Mouse (Mus musculus) kidney, embryonic 16.5 days (tissue): ENCODE data around the gene Stxbp3. TPM values are rescaled to one million over a fixed set of nuclear protein-coding genes. Genes with fewer than 3 reads are reported as not detected.
A peak's percentile ranks its signal among the peaks of the same experiment; 100 is the strongest.

ENCODE experiments used
- ATAC-seq: fragments of 200-750 bp; cut with Nextera tagmentation; 2 replicates; pipeline ENCODE4 v1.8.0; 2017; ENCODE audit warnings: moderate TSS enrichment; ENCODE audit not compliant: low FRiP score, low TSS enrichment
- H3K27ac ChIP-seq: fragments of 300-500 bp; sonication (generic); 2 replicates; pipeline ENCODE4 v1.5.1; 2014; ENCODE audit warnings: low read length
- H3K27me3 ChIP-seq: fragments of 300-500 bp; sonication (generic); 2 replicates; pipeline ENCODE4 v1.6.1; 2014; ENCODE audit warnings: low read length, control low read depth, mixed read lengths; ENCODE audit not compliant: insufficient read depth
- H3K36me3 ChIP-seq: fragments of 300-500 bp; sonication (generic); 2 replicates; pipeline ENCODE4 v1.6.1; 2014; ENCODE audit warnings: low read length, control low read depth, mixed read lengths; ENCODE audit not compliant: insufficient read depth
- H3K4me1 ChIP-seq: fragments of 300-500 bp; sonication (generic); 2 replicates; pipeline ENCODE4 v1.6.1; 2014; ENCODE audit warnings: low read length, control low read depth, mixed read lengths; ENCODE audit not compliant: insufficient read depth
- H3K4me2 ChIP-seq: fragments of 300-500 bp; sonication (generic); replicated peaks from 2 replicates; pipeline ENCODE4 v1.6.1; 2014; ENCODE audit warnings: low read depth, low read length
- H3K4me3 ChIP-seq: fragments of 300-500 bp; sonication (generic); 2 replicates; pipeline ENCODE4 v1.5.1; 2014; ENCODE audit warnings: mild to moderate bottlenecking, low read length
- H3K9ac ChIP-seq: fragments of 300-500 bp; sonication (generic); replicated peaks from 2 replicates; pipeline ENCODE4 v1.6.1; 2014; ENCODE audit warnings: low read length
- H3K9me3 ChIP-seq: fragments of 300-500 bp; sonication (generic); 2 replicates; pipeline ENCODE4 v1.6.1; 2016; ENCODE audit warnings: low read length, control low read depth
- WGBS: fragments of 180-500 bp; shearing (Covaris S2); extraction: QIAGEN DNeasy Blood & Tissue Kit; methylation state at CpG from one replicate; pipeline ENCODE4 v1.1.7; 2014; 5-methylcytosine and 5-hydroxymethylcytosine counted together
- polyA plus RNA-seq: library from polyadenylated mRNA; unstranded; fragments of >200 nt; fragmentation: Nextera tagmentation; extraction: Ambion mirVana; gene quantifications from 2 replicates; pipeline ENCODE4 v1.2.1, GENCODE M21; 2015

Gene Stxbp3
- polyA plus RNA-seq, 1 experiment from 2014 or later: 38.8 TPM

DNA sequence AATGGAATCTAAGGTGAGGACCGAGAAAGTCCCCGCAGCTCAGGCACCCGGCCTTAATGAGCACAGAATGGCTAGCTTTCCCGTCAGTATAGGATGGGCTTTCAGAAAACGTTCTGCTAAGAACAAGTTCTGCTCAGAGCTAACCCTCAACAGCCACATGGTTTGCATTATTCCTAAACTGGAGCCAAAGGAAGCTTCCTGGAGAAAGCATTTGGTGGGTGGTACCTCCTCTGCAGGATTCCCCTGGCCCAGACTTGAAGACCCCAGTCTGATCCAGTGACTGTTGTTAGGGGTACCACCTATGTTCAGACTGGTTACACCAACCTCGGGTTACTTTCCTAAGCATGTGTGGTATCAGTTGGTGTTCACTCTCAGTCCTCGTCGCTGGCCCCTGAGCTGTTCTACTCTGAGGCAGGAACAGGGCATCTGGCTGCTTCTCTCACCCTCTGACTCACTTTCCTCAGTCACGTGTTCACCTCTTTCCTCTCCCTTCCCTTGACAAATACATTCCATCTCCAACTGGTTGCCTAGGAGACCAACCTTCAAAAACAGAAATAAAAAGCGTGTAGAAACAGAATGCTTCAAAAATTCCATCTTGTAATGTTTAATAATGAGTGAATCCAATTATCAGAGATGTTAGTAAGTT, 59.0 kb downstream of the Stxbp3 start:
- no peaks in the 10 kb centered on the region for H3K27me3 ChIP-seq
- no peaks in the 10 kb centered on the region for H3K36me3 ChIP-seq
- H3K4me1 ChIP-seq: no peaks in the 10 kb centered on the region
- ATAC-seq: no peak
- H3K4me3 ChIP-seq: no peak overlapping the region
- WGBS: 74% methylated on average over 10 of the region's 10 CpGs
- H3K27ac ChIP-seq: peak overlapping the region; percentile 13; the same call in 1 of the 2 replicates
- H3K4me2 ChIP-seq: no peak overlapping the region
- H3K9me3 ChIP-seq: peaks cover 9% of the 10 kb centered on the region
- no peak overlapping the region for H3K9ac ChIP-seq

DNA sequence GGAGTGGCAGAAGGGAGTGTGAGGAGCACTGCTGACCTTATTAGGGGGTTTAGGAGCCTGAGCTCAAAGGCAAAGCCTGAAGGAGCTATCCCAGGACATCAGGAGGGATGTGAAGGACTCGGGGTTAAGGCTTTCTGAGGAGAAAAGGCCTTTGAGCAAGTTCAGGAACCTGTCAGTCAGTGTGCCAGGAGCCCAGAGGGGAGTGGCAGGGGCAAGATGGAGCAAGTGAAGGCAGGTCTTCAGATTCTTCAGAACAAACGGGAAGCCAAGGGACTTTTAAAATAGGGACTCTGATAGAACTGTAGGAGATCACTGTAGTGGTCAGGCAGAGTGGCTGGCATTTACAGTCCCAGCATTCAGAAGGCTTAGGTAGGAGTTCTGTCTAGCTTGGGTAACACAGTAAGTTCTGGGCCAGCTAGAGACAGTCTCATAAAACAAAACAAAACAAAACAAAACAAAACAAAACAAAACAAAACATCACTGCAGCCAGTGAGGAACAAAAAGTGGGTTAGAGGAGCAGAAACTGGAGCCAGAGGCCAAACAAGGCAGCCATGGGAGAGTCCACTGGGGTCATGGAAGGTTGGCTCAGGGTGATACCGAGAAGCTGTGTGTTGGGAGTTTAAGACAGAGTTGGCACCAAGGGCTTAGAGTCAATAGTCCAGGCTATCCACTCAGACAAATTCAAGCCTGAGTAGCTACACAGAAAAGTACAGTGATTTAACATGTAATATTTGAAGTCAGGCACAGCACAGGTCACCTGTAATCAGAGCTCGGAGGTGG, 61.4 kb downstream of the Stxbp3 start:
- Histone ChIP-seq H3K4me2 (no peak overlapping the region), H3K36me3 (no peaks in the 10 kb centered on the region), H3K9ac (no peak overlapping the region), H3K27ac (no peak overlapping the region), H3K9me3 (no peaks in the 10 kb centered on the region), H3K4me1 (no peaks in the 10 kb centered on the region), H3K27me3 (no peaks in the 10 kb centered on the region), H3K4me3 (no peak overlapping the region)
- ATAC-seq: no peak
- WGBS: 59% methylated on average over 4 of the region's 4 CpGs

DNA sequence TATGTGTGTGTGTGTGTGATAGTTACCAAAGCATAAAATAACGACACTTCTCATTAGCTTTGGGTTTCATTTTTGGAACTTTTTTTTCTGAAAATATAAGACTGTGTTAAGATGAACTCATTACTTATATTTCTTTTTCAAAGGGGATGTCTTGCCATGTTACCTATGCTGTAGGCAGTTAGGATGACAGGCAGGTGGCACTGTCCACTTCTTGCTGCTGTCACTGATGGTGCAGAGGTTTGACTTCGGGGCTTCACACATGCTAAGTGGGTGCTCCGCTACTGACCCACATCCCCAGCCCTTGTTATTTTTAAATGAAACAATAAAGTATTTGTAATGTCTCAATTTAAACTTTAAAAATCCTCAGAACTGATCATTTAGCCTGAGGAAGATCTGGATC, 67.5 kb downstream of the Stxbp3 start:
- Histone ChIP-seq H3K4me1 (peaks cover 6% of the 10 kb centered on the region; the same call in 1 of the 2 replicates), H3K4me3 (no peak overlapping the region), H3K9me3 (no peaks in the 10 kb centered on the region), H3K36me3 (no peaks in the 10 kb centered on the region), H3K27me3 (no peaks in the 10 kb centered on the region), H3K4me2 (no peak overlapping the region), H3K27ac (no peak overlapping the region), H3K9ac (no peak overlapping the region)
- WGBS: 81% methylated on average over 3 of the region's 3 CpGs
- no peak for ATAC-seq

DNA sequence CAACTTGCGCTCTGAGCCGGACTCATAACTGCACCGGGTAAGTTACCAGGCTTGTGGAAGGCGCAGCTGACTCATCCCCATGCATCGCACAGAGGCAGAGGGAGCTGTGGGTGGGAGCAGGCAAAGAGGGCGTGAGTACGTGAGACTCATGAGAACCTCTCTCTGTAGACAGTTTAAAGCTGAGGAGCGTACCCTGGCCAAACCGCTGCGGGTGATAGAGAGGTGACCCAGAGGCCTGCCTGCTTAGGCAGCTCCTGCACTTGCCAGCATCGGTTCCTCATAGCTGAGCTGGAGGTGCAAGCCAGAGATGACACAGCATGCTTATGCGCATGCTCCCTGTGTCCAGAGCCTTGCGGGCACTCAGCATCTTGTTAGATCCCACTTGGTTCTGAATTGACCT, 68.1 kb downstream of the Stxbp3 start:
- Histone ChIP-seq H3K4me3 (no peak overlapping the region), H3K9ac (no peak overlapping the region), H3K4me2 (no peak overlapping the region), H3K36me3 (no peaks in the 10 kb centered on the region), H3K9me3 (no peaks in the 10 kb centered on the region), H3K27ac (no peak overlapping the region), H3K27me3 (no peaks in the 10 kb centered on the region), H3K4me1 (peaks cover 6% of the 10 kb centered on the region; the same call in 1 of the 2 replicates)
- no peak for ATAC-seq
- 87% methylated on average over 13 of the region's 13 CpGs for WGBS

DNA sequence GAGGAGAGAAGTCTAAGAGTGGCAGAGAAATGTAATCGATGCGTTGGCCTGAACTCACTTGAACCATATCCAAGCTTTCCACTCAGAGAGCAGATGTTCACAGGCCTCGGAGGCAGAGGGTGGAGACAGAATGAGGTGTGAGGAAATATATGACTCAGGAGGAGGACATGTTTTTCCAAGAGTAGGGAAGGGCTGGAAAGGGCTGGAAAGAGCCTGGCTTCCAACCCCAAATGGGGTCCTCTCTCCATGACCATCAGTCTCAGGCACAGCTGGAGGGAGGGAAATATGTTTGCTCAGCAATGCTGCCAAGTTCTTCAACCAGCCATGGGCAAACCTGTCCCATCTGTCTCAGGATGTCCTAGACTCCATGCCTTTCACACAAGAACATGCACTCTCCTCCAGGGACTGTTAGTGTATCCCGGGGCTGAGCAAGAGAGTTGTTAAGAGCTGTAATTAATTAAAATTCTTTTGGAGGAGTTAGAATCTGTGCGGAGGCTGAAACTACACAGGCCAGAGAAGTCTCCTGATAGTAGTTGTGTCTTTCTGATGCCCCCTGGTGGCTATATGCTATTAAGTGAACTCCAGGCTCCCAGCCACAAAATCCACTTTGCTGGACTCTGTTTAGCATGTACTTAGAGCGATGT, 69.5 kb downstream of the Stxbp3 start:
- Histone ChIP-seq H3K4me2 (no peak overlapping the region), H3K9me3 (no peaks in the 10 kb centered on the region), H3K27me3 (no peaks in the 10 kb centered on the region), H3K9ac (no peak overlapping the region), H3K4me3 (no peak overlapping the region), H3K4me1 (peaks cover 6% of the 10 kb centered on the region; the same call in 1 of the 2 replicates), H3K36me3 (no peaks in the 10 kb centered on the region), H3K27ac (peak overlapping the region; percentile 15; the same call in 1 of the 2 replicates)
- peak; percentile 82 for ATAC-seq
- 20% methylated on average over 6 of the region's 6 CpGs for WGBS

DNA sequence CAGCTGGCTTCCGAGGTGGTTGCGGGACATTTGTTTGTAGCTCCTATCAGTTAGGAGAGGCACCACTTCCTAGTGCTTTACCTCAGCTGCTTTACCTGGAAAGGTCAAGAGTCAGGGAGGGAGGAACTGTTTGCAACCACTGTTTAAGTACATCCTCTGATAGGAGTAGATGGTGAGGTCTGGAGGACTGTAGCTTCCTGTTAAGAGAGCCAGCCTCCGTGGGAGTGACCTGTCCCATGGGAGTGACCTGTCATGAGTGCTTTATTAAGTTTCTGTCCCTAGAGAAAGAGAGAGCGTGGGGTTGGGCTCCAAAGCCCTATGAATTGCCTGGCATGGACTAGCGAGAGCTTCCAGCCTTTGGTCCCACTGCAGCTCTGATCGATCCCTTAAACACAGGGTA, 70.8 kb downstream of the Stxbp3 start:
- Histone ChIP-seq H3K9me3 (no peaks in the 10 kb centered on the region), H3K27me3 (no peaks in the 10 kb centered on the region), H3K36me3 (no peaks in the 10 kb centered on the region), H3K9ac (no peak overlapping the region), H3K4me1 (peaks cover 11% of the 10 kb centered on the region; the same call in 1 of the 2 replicates), H3K27ac (no peak overlapping the region), H3K4me2 (no peak overlapping the region), H3K4me3 (no peak overlapping the region)
- no peak for ATAC-seq
- WGBS: 53% methylated on average over 6 of the region's 6 CpGs

DNA sequence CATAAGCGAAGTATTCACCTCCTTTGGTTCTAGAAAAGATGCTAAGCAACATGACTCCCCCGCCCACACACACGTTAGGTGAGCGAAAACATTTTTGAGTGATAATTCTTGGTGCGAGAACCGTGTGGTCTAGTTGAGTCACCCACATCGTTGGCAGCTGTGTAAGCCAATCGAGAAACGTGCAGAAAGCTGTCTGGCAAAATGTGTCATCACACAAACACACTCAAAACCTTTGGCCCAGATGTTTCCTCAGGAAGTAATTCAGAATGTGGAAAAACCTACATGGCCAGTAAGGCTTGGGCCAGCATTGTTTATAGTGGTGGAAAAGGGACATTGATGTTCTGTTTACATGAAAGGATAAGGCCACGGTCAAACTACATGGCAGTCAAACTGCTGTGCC, 72.9 kb downstream of the Stxbp3 start:
- no peak overlapping the region for H3K27ac ChIP-seq
- no peak overlapping the region for H3K4me3 ChIP-seq
- peaks cover 11% of the 10 kb centered on the region; the same call in 1 of the 2 replicates for H3K4me1 ChIP-seq
- no peak overlapping the region for H3K9ac ChIP-seq
- H3K27me3 ChIP-seq: peaks cover 1% of the 10 kb centered on the region
- no peaks in the 10 kb centered on the region for H3K9me3 ChIP-seq
- H3K4me2 ChIP-seq: no peak overlapping the region
- 66% methylated on average over 10 of the region's 10 CpGs for WGBS
- H3K36me3 ChIP-seq: no peaks in the 10 kb centered on the region
- no peak for ATAC-seq

DNA sequence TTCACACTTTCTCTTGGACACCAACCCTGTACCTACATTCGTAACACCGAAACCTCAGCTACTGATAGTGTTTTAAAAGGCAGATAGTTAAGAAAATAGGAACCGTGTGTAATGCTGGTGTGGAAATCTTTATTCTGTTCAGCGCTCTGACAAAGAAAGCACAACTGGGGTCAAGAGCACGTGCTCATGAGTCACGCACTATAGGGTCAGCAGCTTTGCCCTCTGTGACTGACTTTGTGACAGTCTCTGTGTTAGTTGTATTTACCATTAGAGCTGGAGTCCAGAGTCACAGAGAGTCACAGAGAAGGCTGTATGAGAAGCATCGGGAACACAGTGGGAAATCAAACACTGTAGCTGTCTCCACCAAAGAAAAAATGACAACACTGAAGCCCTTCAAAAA, 73.4 kb downstream of the Stxbp3 start:
- Histone ChIP-seq H3K27me3 (peaks cover 6% of the 10 kb centered on the region), H3K36me3 (no peaks in the 10 kb centered on the region), H3K9me3 (no peaks in the 10 kb centered on the region), H3K27ac (no peak overlapping the region), H3K4me2 (no peak overlapping the region), H3K4me3 (no peak overlapping the region), H3K4me1 (peaks cover 11% of the 10 kb centered on the region; the same call in 1 of the 2 replicates), H3K9ac (no peak overlapping the region)
- 77% methylated on average over 7 of the region's 7 CpGs for WGBS
- no peak for ATAC-seq

DNA sequence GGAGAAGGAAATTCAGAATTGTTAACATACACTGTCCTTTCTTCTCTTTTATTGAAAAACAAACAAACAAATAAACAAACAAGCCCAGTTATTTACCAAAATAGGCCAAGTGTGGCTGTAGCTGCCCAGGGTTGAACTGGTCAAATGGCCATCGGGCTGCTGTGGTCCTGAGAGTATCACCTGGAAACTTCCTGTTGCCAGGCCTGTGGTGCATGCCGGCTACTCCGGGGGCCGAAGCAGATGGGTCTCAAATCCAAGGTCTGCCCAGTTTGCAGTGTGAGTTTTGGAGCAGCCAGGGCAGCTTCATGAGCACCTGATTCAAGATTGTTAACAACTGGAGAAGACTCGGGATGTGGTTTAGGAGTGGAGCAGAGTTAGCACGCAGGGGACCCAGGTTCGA, 74.8 kb downstream of the Stxbp3 start:
- Histone ChIP-seq H3K4me1 (peaks cover 8% of the 10 kb centered on the region; the same call in 1 of the 2 replicates), H3K9ac (no peak overlapping the region), H3K9me3 (no peaks in the 10 kb centered on the region), H3K36me3 (no peaks in the 10 kb centered on the region), H3K4me2 (no peak overlapping the region), H3K27ac (no peak overlapping the region), H3K4me3 (no peak overlapping the region), H3K27me3 (peaks cover 6% of the 10 kb centered on the region)
- no peak for ATAC-seq
- WGBS: 86% methylated on average over 7 of the region's 7 CpGs
